Mouse (Mus musculus): Measurements from ENCODE around the gene Tmem114.
A peak's percentile ranks its signal among the peaks of the same experiment; 100 is the strongest.

The Tmem114 gene

GRCm38 (mm10) chr16:8424971-8425330, at the start of gene Tmem114:
Gene Tmem114, minus strand, starts transcription at chr16:8425136.
- DNase-seq = no peak

GRCm38 (mm10) chr16:8470603-8471481, 45.9 kb upstream of the Tmem114 start, which contains the start of gene Mettl22:
Gene Mettl22, plus strand, starts transcription at chr16:8470788.
- peak; percentile 93 for DNase-seq

- no peak for DNase-seq
Observed at GRCm38 (mm10) chr16:8470132-8470531, 45.2 kb upstream of the Tmem114 start.

- peak; percentile 82 for DNase-seq
Observed at GRCm38 (mm10) chr16:8459098-8459497, 34.2 kb upstream of the Tmem114 start.

- no peak for DNase-seq
Observed at GRCm38 (mm10) chr16:8458391-8458790, 33.5 kb upstream of the Tmem114 start.

- DNase-seq = no peak
Observed at GRCm38 (mm10) chr16:8455221-8455620, 30.3 kb upstream of the Tmem114 start.

- DNase-seq = no peak
Observed at GRCm38 (mm10) chr16:8453301-8453700, 28.4 kb upstream of the Tmem114 start.

- no peak for DNase-seq
Observed at GRCm38 (mm10) chr16:8446256-8446655, 21.3 kb upstream of the Tmem114 start.

GRCm38 (mm10) chr16:8444911-8445310, 20.0 kb upstream of the Tmem114 start:
- DNase-seq = no peak

- no peak for DNase-seq
Observed at GRCm38 (mm10) chr16:8432616-8433015, 7.7 kb upstream of the Tmem114 start.

- no peak for DNase-seq
Observed at GRCm38 (mm10) chr16:8429531-8429930, 4.6 kb upstream of the Tmem114 start.

- DNase-seq = no peak
Observed at GRCm38 (mm10) chr16:8425736-8426135, 800 bp upstream of the Tmem114 start.

- no peak for DNase-seq
Observed at GRCm38 (mm10) chr16:8424161-8424970, 570 bp downstream of the Tmem114 start.

GRCm38 (mm10) chr16:8423626-8424114, 1.3 kb downstream of the Tmem114 start:
- DNase-seq = no peak

- no peak for DNase-seq
Observed at GRCm38 (mm10) chr16:8420842-8421241, 4.1 kb downstream of the Tmem114 start.

- no peak for DNase-seq
Observed at GRCm38 (mm10) chr16:8420381-8420780, 4.6 kb downstream of the Tmem114 start.

- DNase-seq = no peak
Observed at GRCm38 (mm10) chr16:8419666-8420065, 5.3 kb downstream of the Tmem114 start.

- DNase-seq = no peak
Observed at GRCm38 (mm10) chr16:8418126-8418525, 6.8 kb downstream of the Tmem114 start.

- DNase-seq = no peak
Observed at GRCm38 (mm10) chr16:8417011-8417720, 7.8 kb downstream of the Tmem114 start.

- no peak for DNase-seq
Observed at GRCm38 (mm10) chr16:8415996-8416395, 8.9 kb downstream of the Tmem114 start.

- DNase-seq = no peak
Observed at GRCm38 (mm10) chr16:8413441-8413840, 11.5 kb downstream of the Tmem114 start.

GRCm38 (mm10) chr16:8412213-8412612, 12.7 kb downstream of the Tmem114 start:
- DNase-seq = no peak

- peak; percentile 48 for DNase-seq
Observed at GRCm38 (mm10) chr16:8409197-8409596, 15.7 kb downstream of the Tmem114 start.
